Mouse (Mus musculus): ENCODE data around the gene Slc31a2. TPM values are rescaled to one million over a fixed set of nuclear protein-coding genes. Genes with fewer than 3 reads are reported as not detected.

Gene Slc31a2
- total and polyA plus RNA-seq, 3 experiments = 19.1 to 22.9 (median 19.9) TPM

GRCm38 (mm10) chr4:62328941-62329660 is 66.7 kb downstream of the Slc31a2 start:
- no peak overlapping the region for H3K27ac ChIP-seq

GRCm38 (mm10) chr4:62331977-62332376 is 69.6 kb downstream of the Slc31a2 start:
- peaks cover 9% of the 10 kb centered on the region for H3K36me3 ChIP-seq (ENCODE audit: control insufficient read depth, insufficient read depth, low read length)
- 61% methylated on average over 5 of the region's 5 CpGs for WGBS

More at GRCm38 (mm10) chr4:62328941-62329660, 66.7 kb downstream of the Slc31a2 start:
- Histone ChIP-seq H3K79me2 (replicated peaks; ENCODE audit: control insufficient read depth, insufficient read depth, low read length) (no peaks in the 10 kb centered on the region), H3K4me1 (ENCODE audit: control insufficient read depth, insufficient read depth, low read length) (no peaks in the 10 kb centered on the region), H3K36me3 (ENCODE audit: control insufficient read depth, insufficient read depth, low read length) (peaks cover 22% of the 10 kb centered on the region), H3K27me3 (ENCODE audit: control insufficient read depth, insufficient read depth, low read length) (no peaks in the 10 kb centered on the region), H3K9ac (ENCODE audit: low read depth, low read length) (no peak overlapping the region), H3K4me3 (no peak overlapping the region)
- no peak for DNase-seq
- WGBS = 48% methylated on average over 6 of the region's 6 CpGs
- TF ChIP-seq POLR2A (IDR thresholded peaks at IDR 0.05; ENCODE audit: insufficient read depth, low read depth, low read length) = no peak
- no peak for TF ChIP-seq CTCF (IDR thresholded peaks at IDR 0.05)
- TF ChIP-seq EP300 (IDR thresholded peaks at IDR 0.05; ENCODE audit: insufficient read depth, low read depth, low read length) = no peak
- intact Hi-C loops (cut with DNase I) = no loop called here

DNA sequence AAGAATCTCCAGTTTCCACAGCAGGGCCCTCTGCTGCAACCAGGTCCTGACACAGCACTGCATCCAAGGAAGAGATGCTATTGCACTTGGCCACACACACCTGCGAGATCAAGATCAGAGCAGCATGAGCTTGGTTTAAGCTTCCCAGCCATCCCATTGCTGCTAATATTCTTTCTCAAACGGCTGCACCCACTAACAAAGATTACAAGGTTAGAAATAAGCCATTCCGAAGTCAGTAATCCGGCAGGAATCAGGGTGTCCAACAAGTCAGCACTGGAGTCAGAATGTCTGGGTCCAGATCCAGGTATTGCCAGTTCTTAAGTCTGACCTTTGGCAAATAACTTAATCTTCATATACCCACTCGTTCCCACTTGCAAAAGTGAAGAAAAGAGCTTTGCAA is 76.2 kb downstream of the Slc31a2 start:
- no peak for DNase-seq

More at GRCm38 (mm10) chr4:62331977-62332376, 69.6 kb downstream of the Slc31a2 start:
- no peak for TF ChIP-seq EP300 (IDR thresholded peaks at IDR 0.05; ENCODE audit: insufficient read depth, low read depth, low read length)
- no peak for TF ChIP-seq POLR2A (IDR thresholded peaks at IDR 0.05; ENCODE audit: insufficient read depth, low read depth, low read length)
- TF ChIP-seq CTCF (IDR thresholded peaks at IDR 0.05) = peak; percentile 27; the same call in 1 of the 2 replicates
- no peak overlapping the region for H3K27ac ChIP-seq
- no peak overlapping the region for H3K4me3 ChIP-seq
- H3K9ac ChIP-seq (ENCODE audit: low read depth, low read length) = no peak overlapping the region
- intact Hi-C loops (cut with DNase I) = no loop called here
- H3K27me3 ChIP-seq (ENCODE audit: control insufficient read depth, insufficient read depth, low read length) = no peaks in the 10 kb centered on the region
- H3K4me1 ChIP-seq (ENCODE audit: control insufficient read depth, insufficient read depth, low read length) = no peaks in the 10 kb centered on the region
- no peak for DNase-seq
- H3K79me2 ChIP-seq (replicated peaks; ENCODE audit: control insufficient read depth, insufficient read depth, low read length) = no peaks in the 10 kb centered on the region

DNA sequence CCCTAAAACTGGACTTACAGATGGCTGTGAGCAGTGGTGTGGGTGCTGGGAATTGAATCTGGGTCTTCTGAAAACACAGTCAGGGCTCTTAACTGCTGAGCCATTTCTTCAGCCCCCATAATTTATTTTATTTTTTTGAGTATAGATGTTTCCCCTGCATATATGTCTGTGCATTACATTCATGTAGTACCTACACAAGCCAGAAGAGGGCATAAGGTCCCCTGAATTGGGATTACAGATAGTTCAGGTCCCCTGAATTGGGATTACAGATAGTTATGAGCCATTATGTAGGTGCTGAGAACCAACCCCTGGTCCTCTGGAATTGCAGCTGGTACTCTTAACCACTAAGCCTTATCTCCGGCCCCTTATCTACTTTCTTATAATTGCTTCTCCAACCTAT is 81.6 kb downstream of the Slc31a2 start:
- H3K27me3 ChIP-seq (ENCODE audit: control insufficient read depth, insufficient read depth, low read length) = no peaks in the 10 kb centered on the region
- peaks cover 8% of the 10 kb centered on the region for H3K4me1 ChIP-seq (ENCODE audit: control insufficient read depth, insufficient read depth, low read length)
- no peak overlapping the region for H3K9ac ChIP-seq (ENCODE audit: low read depth, low read length)
- H3K36me3 ChIP-seq (ENCODE audit: control insufficient read depth, insufficient read depth, low read length) = peaks cover 14% of the 10 kb centered on the region
- intact Hi-C loops (cut with DNase I) = loop anchor here (5.0 kb wide), 1 partner anchor 163 kb away; no protein-coding TSS in a partner anchor
- no peak for DNase-seq
- no peak overlapping the region for H3K27ac ChIP-seq
- no peaks in the 10 kb centered on the region for H3K79me2 ChIP-seq (replicated peaks; ENCODE audit: control insufficient read depth, insufficient read depth, low read length)
- H3K4me3 ChIP-seq = no peak overlapping the region
- no peak for TF ChIP-seq POLR2A (IDR thresholded peaks at IDR 0.05; ENCODE audit: insufficient read depth, low read depth, low read length)
- TF ChIP-seq CTCF (IDR thresholded peaks at IDR 0.05) = peak; percentile 74
- 95% methylated on average over 1 of the region's 1 CpGs for WGBS

More for the DNA sequence above, 76.2 kb downstream of the Slc31a2 start:
- Histone ChIP-seq H3K79me2 (replicated peaks; ENCODE audit: control insufficient read depth, insufficient read depth, low read length) (no peaks in the 10 kb centered on the region), H3K4me3 (no peak overlapping the region), H3K4me1 (ENCODE audit: control insufficient read depth, insufficient read depth, low read length) (no peaks in the 10 kb centered on the region), H3K27me3 (ENCODE audit: control insufficient read depth, insufficient read depth, low read length) (no peaks in the 10 kb centered on the region), H3K27ac (no peak overlapping the region), H3K9ac (ENCODE audit: low read depth, low read length) (no peak overlapping the region), H3K36me3 (ENCODE audit: control insufficient read depth, insufficient read depth, low read length) (no peaks in the 10 kb centered on the region)
- 93% methylated on average over 5 of the region's 5 CpGs for WGBS
- TF ChIP-seq EP300 (IDR thresholded peaks at IDR 0.05; ENCODE audit: insufficient read depth, low read depth, low read length) (no peak), CTCF (IDR thresholded peaks at IDR 0.05) (no peak), POLR2A (IDR thresholded peaks at IDR 0.05; ENCODE audit: insufficient read depth, low read depth, low read length) (no peak)
- intact Hi-C loops (cut with DNase I) = no loop called here

- H3K27ac ChIP-seq = no peak overlapping the region
- no peak overlapping the region for H3K4me3 ChIP-seq
- 72% methylated on average over 4 of the region's 4 CpGs for WGBS
- TF ChIP-seq EP300 (IDR thresholded peaks at IDR 0.05; ENCODE audit: insufficient read depth, low read depth, low read length) (no peak), CTCF (IDR thresholded peaks at IDR 0.05) (no peak), POLR2A (IDR thresholded peaks at IDR 0.05; ENCODE audit: insufficient read depth, low read depth, low read length) (no peak)
- H3K9ac ChIP-seq (ENCODE audit: low read depth, low read length) = no peak overlapping the region
- H3K79me2 ChIP-seq (replicated peaks; ENCODE audit: control insufficient read depth, insufficient read depth, low read length) = no peaks in the 10 kb centered on the region
- no peak for DNase-seq
- no peaks in the 10 kb centered on the region for H3K27me3 ChIP-seq (ENCODE audit: control insufficient read depth, insufficient read depth, low read length)
- H3K36me3 ChIP-seq (ENCODE audit: control insufficient read depth, insufficient read depth, low read length) = peaks cover 14% of the 10 kb centered on the region
- H3K4me1 ChIP-seq (ENCODE audit: control insufficient read depth, insufficient read depth, low read length) = peaks cover 9% of the 10 kb centered on the region
- intact Hi-C loops (cut with DNase I) = loop anchor here (5.0 kb wide), 1 partner anchor 61 kb away; the partner anchor contains the start of genes Cdc26 and Prpf4
Measured at GRCm38 (mm10) chr4:62345827-62346226, 83.5 kb downstream of the Slc31a2 start.

Measured in heart, adult 2 months (tissue).